Mouse (Mus musculus) hindbrain, embryonic 14.5 days (tissue): ENCODE measurements around the gene Map3k11. TPM values are rescaled to one million over a fixed set of nuclear protein-coding genes. Genes with fewer than 3 reads are reported as not detected.

ENCODE experiments used
- ATAC-seq: fragments of 200-750 bp; cut with Nextera tagmentation; 2 replicates; pipeline ENCODE4 v1.8.0; 2017; ENCODE audit warnings: moderate number of reproducible peaks, mild to moderate bottlenecking, moderate TSS enrichment, moderate library complexity; ENCODE audit not compliant: low FRiP score
- DNase-seq: peaks from one replicate; pipeline ENCODE4 v3.0.0-alpha.2; 2015; ENCODE audit warnings: low spot score
- H3K27ac ChIP-seq: fragments of 300-500 bp; sonication (generic); 2 replicates; pipeline ENCODE4 v1.5.1; 2014; ENCODE audit warnings: mild to moderate bottlenecking, moderate library complexity
- H3K27me3 ChIP-seq: fragments of 300-500 bp; sonication (generic); 2 replicates; pipeline ENCODE4 v1.6.1; 2014; ENCODE audit warnings: mild to moderate bottlenecking, low read length, mixed read lengths; ENCODE audit not compliant: control insufficient read depth, insufficient read depth
- H3K36me3 ChIP-seq: fragments of 300-500 bp; sonication (generic); replicated peaks from 2 replicates; pipeline ENCODE4 v1.6.1; 2014; ENCODE audit not compliant: control insufficient read depth, insufficient read depth
- H3K4me1 ChIP-seq: fragments of 300-500 bp; sonication (generic); replicated peaks from 2 replicates; pipeline ENCODE4 v1.6.1; 2014; ENCODE audit warnings: antibody characterized with exemption, low read length, mixed read lengths; ENCODE audit not compliant: control insufficient read depth, insufficient read depth
- H3K4me2 ChIP-seq: fragments of 300-500 bp; sonication (generic); replicated peaks from 2 replicates; pipeline ENCODE4 v1.6.1; 2014; ENCODE audit warnings: mild to moderate bottlenecking, moderate library complexity
- H3K4me3 ChIP-seq: fragments of 300-500 bp; sonication (generic); replicated peaks from 2 replicates; pipeline ENCODE4 v1.5.1; 2014; ENCODE audit warnings: mild to moderate bottlenecking, low read length
- H3K9ac ChIP-seq: fragments of 300-500 bp; sonication (generic); 2 replicates; pipeline ENCODE4 v1.6.1; 2014
- H3K9me3 ChIP-seq: fragments of 300-500 bp; sonication (generic); 2 replicates; pipeline ENCODE4 v1.6.1; 2016; ENCODE audit warnings: low read length; ENCODE audit not compliant: control insufficient read depth
- WGBS: fragments of 180-500 bp; shearing (Covaris S2); extraction: QIAGEN DNeasy Blood & Tissue Kit; methylation state at CpG from one replicate; pipeline ENCODE4 v1.1.7; 2014; 5-methylcytosine and 5-hydroxymethylcytosine counted together
- polyA plus RNA-seq: library from polyadenylated mRNA; unstranded; fragments of >200 nt; fragmentation: Nextera tagmentation; extraction: Ambion mirVana; gene quantifications from 2 replicates; pipeline ENCODE4 v1.2.1, GENCODE M21; 2014

Gene Map3k11
- 11.4 and 11.5 TPM in 2 replicates for polyA plus RNA-seq

DNA sequence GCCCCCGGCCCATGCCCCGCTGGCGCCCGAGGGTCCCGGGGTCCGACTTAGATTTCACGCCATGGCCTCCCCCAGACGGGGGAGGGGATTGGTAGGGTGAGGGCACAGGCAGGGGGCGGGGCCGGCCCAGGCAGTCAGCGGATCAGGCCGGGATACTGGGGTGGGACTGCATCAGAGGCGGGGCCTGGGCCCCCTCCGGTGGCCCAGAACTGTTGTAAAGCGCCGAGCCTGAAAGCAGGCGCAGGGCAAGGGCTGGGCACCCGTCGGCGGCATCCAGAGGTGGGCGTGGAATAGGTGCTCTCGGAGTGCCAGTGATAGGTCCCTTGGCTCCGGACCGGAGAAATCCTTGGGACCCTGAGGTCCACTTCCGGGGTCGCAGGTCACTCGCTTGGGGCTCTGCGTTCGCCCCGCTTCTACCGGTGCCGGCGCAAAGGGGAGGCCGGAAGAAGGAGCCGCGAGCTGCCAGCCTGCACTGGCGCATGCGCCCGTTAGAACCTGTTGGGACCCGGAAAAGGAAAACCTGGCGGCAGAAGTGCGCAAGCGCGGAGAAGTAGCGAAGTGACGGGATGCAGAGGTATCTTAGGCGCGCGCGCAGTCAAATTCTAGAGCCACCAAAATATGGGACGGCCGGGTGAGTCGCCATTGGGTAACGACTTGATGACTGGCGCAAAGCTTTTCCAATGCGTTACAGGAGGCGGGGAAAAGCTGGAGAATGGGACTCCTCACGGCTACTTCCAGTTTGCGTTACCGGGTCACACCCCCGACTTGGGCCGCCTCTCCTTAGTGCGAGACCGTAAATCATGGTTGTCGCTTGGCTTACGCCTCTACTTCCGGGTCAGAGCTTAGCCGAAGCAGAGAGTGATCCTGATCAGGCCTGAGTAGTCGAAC is at the start of gene Map3k11, which contains the start of gene Pcnx3:
Gene Map3k11 (plus strand): TSS at position 543 of the 888 bp plus-strand sequence.
Gene Pcnx3 (minus strand): TSS at position 709 of the 888 bp plus-strand sequence.
- Histone ChIP-seq H3K4me3 (peak within 1 kb of the TSS; percentile 97), H3K4me2 (peak within 1 kb of the TSS; percentile 99), H3K9me3 (no peaks in the 10 kb centered on the region), H3K36me3 (peaks cover 42% of the 10 kb centered on the region), H3K4me1 (peaks cover 32% of the 10 kb centered on the region), H3K27me3 (no peaks in the 10 kb centered on the region), H3K27ac (peak within 1 kb of the TSS; percentile 78), H3K9ac (peak within 1 kb of the TSS; percentile 93)
- peak; percentile 98 for DNase-seq
- peak; percentile 94 for ATAC-seq
- WGBS, result under 1% methylated on average over 69 of the region's 69 CpGs

DNA sequence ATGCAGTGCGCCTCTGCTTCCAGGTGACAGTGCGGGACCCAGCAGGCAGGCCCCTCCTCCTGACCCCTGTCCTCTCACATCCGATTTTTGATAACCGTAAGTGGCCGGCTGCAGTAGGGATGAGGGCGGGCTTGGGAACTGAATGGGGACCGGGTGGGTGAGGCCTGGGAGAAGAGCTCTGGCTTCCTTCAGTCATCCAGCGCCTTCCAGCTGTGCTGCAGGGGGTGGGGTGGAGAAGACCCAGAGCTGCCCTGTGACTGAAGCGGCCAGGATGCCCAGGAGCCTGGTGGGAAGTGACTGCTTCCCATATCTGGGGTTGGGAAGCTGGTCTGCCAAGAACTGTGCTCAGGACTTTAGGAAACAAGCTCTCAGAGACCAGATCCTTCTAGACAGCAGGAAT is 48.2 kb upstream of the Map3k11 start:
- H3K9ac ChIP-seq, result no peak overlapping the region
- peaks cover 17% of the 10 kb centered on the region for H3K4me1 ChIP-seq
- no peaks in the 10 kb centered on the region for H3K27me3 ChIP-seq
- H3K4me3 ChIP-seq, result no peak overlapping the region
- H3K4me2 ChIP-seq, result no peak overlapping the region
- H3K27ac ChIP-seq, result no peak overlapping the region
- no peaks in the 10 kb centered on the region for H3K9me3 ChIP-seq
- ATAC-seq (no peak), DNase-seq (no peak)
- peaks cover 67% of the 10 kb centered on the region for H3K36me3 ChIP-seq
- WGBS, result 70% methylated on average over 9 of the region's 9 CpGs

DNA sequence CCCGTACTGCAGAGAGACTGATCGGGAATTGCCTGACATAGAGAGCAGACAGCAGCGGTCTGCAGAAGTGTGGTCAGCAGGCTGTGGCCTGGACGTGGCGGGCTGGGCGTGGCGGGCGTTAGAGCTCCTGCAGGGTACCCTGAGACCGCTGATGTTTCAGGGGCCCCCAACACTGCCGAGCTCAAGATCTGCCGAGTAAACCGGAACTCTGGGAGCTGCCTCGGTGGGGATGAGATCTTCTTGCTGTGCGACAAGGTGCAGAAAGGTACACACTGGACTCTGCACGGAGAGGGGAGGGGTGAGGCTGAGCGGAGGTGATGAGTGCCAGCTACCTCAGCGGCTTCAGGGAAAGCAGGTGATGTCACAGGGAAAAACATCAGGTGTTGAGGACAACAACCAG is 47.5 kb upstream of the Map3k11 start:
- Histone ChIP-seq H3K4me1 (peaks cover 17% of the 10 kb centered on the region), H3K36me3 (peaks cover 73% of the 10 kb centered on the region), H3K27ac (no peak overlapping the region), H3K4me2 (no peak overlapping the region), H3K9ac (no peak overlapping the region), H3K27me3 (no peaks in the 10 kb centered on the region), H3K4me3 (no peak overlapping the region), H3K9me3 (no peaks in the 10 kb centered on the region)
- 93% methylated on average over 17 of the region's 17 CpGs for WGBS
- DNase-seq, result no peak
- no peak for ATAC-seq

DNA sequence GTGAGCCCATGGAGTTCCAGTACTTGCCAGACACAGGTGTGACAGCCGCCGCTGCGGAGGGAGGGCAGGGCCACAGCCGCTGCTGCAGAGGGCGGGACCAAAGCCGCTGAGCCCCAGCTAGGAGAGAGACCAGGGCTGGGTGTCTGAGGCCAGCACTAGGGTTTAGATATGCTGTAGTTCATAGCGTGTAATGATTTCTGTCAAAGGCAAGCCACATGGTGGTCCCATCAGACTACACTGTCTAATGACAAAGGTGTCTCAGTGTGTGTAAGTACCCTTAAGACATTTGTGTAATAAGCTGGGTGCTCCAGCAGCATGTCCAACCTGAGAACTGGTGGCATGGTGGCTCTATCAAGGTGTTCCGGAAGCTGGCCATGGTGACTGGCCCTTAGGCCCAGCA is 46.9 kb upstream of the Map3k11 start:
- Histone ChIP-seq H3K4me1 (peaks cover 13% of the 10 kb centered on the region), H3K9me3 (no peaks in the 10 kb centered on the region), H3K4me3 (no peak overlapping the region), H3K36me3 (peaks cover 80% of the 10 kb centered on the region), H3K9ac (no peak overlapping the region), H3K27me3 (no peaks in the 10 kb centered on the region), H3K27ac (no peak overlapping the region), H3K4me2 (no peak overlapping the region)
- ATAC-seq (no peak), DNase-seq (no peak)
- WGBS, result 97% methylated on average over 8 of the region's 8 CpGs

DNA sequence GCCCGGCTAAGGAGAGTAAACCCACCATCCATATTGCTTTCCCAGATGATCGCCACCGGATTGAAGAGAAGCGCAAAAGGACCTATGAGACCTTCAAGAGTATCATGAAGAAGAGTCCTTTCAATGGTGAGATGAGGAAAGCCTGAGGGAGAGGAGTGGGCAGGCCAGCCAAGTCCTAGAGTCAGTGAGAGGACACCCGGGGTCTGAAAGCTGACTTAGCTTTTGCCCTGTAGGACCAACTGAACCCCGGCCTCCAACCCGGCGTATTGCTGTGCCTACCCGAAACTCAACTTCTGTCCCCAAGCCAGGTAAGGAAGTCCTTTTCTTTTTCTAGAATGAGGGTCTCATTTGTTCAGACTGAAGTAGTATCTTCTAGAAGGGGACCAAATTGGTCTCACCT is 43.3 kb upstream of the Map3k11 start:
- DNase-seq (no peak), ATAC-seq (no peak)

DNA sequence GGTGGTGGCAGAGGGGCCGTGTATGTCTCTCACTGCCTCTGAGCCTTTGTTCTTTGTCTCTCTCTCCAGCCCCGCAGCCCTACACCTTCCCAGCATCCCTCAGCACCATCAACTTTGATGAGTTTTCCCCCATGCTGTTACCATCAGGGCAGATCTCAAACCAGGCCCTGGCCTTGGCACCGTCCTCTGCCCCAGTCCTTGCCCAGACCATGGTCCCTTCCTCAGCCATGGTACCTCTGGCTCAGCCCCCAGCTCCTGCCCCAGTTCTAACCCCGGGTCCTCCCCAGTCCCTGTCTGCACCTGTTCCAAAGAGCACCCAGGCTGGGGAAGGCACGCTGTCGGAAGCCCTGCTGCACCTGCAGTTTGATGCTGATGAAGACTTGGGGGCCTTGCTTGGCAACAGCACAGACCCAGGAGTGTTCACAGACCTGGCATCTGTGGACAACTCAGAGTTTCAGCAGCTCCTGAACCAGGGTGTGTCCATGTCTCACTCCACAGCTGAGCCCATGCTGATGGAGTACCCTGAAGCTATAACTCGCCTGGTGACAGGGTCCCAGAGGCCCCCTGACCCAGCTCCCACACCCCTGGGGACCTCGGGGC is 41.7 kb upstream of the Map3k11 start:
- Histone ChIP-seq H3K9me3 (no peaks in the 10 kb centered on the region), H3K27ac (no peak overlapping the region), H3K4me2 (no peak overlapping the region), H3K36me3 (peaks cover 67% of the 10 kb centered on the region), H3K4me3 (no peak overlapping the region), H3K27me3 (no peaks in the 10 kb centered on the region), H3K4me1 (peaks cover 11% of the 10 kb centered on the region; the same call in 1 of the 2 replicates), H3K9ac (no peak overlapping the region)
- 91% methylated on average over 8 of the region's 8 CpGs for WGBS
- ATAC-seq (no peak), DNase-seq (no peak)

More for the DNA sequence above, 43.3 kb upstream of the Map3k11 start:
- Histone ChIP-seq H3K27me3 (no peaks in the 10 kb centered on the region), H3K4me1 (peaks cover 11% of the 10 kb centered on the region; the same call in 1 of the 2 replicates), H3K36me3 (peaks cover 75% of the 10 kb centered on the region), H3K27ac (no peak overlapping the region), H3K4me2 (no peak overlapping the region), H3K9ac (no peak overlapping the region), H3K4me3 (no peak overlapping the region), H3K9me3 (no peaks in the 10 kb centered on the region)
- 98% methylated on average over 9 of the region's 9 CpGs for WGBS

DNA sequence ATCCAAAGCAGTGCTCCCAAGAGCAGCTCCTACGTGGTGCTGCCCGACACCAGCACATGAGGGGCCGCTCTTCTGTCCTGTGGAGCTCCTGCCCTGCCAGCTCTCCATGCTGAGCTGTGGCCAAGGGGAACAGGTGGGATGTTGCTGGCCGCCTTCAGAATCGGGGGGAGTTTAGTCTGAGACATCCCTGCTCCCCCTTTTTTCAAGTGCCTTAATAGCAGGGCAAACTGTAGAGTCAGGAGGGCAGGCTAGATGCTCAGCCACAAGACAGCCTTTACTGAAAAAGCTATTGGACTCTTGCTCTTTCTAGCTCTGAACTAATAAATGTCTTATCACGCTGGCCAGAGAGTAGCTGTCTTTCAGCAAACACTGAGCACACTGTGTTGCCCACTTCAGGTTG is 40.8 kb upstream of the Map3k11 start:
- Histone ChIP-seq H3K36me3 (peaks cover 57% of the 10 kb centered on the region), H3K4me2 (no peak overlapping the region), H3K27me3 (no peaks in the 10 kb centered on the region), H3K9ac (no peak overlapping the region), H3K4me1 (peaks cover 11% of the 10 kb centered on the region; the same call in 1 of the 2 replicates), H3K27ac (no peak overlapping the region), H3K4me3 (no peak overlapping the region), H3K9me3 (no peaks in the 10 kb centered on the region)
- no peak for DNase-seq
- 97% methylated on average over 6 of the region's 6 CpGs for WGBS
- ATAC-seq, result no peak

DNA sequence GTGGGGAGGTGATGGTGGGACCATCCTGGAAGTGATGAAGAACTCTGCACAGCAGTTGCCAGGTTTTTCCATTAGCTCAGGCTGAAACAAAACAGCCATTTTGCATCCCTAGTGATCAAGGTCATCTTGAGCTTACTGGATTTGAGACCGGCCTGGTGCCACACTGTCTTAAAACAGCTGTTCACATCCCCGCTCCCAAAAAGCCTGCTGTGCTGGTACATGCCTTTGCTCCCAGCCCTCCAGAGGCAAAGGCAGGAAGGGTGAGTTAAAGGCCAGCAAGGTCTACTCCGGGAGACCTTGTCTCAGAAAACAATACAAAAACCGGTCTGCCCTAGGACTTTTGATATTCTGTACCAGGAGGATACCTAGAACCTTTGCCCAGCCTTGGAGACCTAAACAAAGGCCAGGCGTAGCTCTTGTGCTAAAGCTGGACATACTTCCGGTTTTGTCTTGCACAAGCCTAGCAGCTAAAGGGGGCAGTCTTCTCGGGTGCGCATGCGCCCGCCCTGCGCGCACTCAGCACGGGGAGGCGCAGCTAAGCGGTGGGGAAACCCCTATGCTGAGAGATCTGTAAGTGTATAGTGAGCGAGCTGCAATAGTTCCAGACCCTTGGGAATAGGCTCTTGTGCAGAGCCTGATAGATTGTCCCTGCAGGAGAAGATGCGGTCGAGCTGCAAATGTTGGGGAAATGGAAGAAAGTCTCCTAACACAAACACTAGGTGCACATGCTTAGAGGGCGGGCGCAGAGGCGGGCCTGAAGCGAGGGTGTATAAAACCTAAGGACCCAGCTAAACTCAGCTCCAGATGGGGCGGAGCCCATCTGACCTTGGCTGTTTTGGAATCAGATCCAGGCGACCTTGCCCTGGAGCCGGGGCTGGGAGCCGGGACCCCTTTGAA is 39.9 kb upstream of the Map3k11 start:
- H3K4me2 ChIP-seq, result peak overlapping the region; percentile 56
- ATAC-seq (peak; percentile 88), DNase-seq (peak; percentile 84)
- no peaks in the 10 kb centered on the region for H3K9me3 ChIP-seq
- H3K4me3 ChIP-seq, result peak overlapping the region; percentile 17
- H3K36me3 ChIP-seq, result peaks cover 48% of the 10 kb centered on the region
- H3K4me1 ChIP-seq, result peaks cover 11% of the 10 kb centered on the region; the same call in 1 of the 2 replicates
- H3K27ac ChIP-seq, result peak overlapping the region; percentile 69
- peak overlapping the region; percentile 54 for H3K9ac ChIP-seq
- WGBS, result 11% methylated on average over 26 of the region's 26 CpGs
- peaks cover 6% of the 10 kb centered on the region for H3K27me3 ChIP-seq
